Mouse (Mus musculus) forelimb bud, embryonic 11.5 days (tissue): ENCODE measurements at regions not wholly inside any gene's neighbourhood (a gene's known extent, or its start where the extent isn't known, plus 50 kb on each side); places are given as distances from the start of the nearest gene placed in this dataset.
"Not testable (repeated sequence)": the region's sequence is repeated elsewhere in the genome, so short reads cannot be mapped to it uniquely, and the experiment has no call there.

ENCODE experiments used
- DNase-seq: peaks from one replicate; pipeline ENCODE4 v3.0.0-alpha.2; 2012; ENCODE audit warnings: low read depth, low spot score

GRCm38 (mm10) chr1:150160314-150160713 is 60.5 kb downstream of the Ptgs2 start:
- no peak for DNase-seq

- DNase-seq = peak; percentile 58
Measured at GRCm38 (mm10) chr1:150164890-150165596, 65.2 kb downstream of the Ptgs2 start.

DNA sequence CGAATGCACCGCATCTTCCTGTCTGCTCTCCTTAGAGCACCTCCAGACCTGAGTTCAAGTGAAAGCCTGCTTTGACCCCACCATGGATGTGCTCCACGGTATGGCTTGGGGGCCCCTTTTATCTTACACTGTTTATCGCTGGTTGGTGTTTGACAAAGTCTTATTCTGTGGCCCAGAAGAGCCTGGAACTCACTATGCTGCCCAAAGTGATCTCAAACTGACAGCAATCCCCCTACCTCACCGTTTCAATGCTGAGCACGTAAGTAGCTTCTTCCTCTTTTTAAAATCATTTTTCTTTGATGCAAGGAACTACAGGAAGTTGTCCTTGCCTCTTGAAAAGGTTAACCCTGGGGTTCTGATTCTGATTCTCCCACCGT is 65.8 kb downstream of the Ptgs2 start:
- DNase-seq = no peak

GRCm38 (mm10) chr1:150167172-150167571 is 67.3 kb downstream of the Ptgs2 start:
- no peak for DNase-seq

GRCm38 (mm10) chr1:150174204-150174603 is 74.4 kb downstream of the Ptgs2 start:
- DNase-seq = no peak

GRCm38 (mm10) chr1:150177029-150177740 is 77.4 kb downstream of the Ptgs2 start:
- no peak for DNase-seq

DNA sequence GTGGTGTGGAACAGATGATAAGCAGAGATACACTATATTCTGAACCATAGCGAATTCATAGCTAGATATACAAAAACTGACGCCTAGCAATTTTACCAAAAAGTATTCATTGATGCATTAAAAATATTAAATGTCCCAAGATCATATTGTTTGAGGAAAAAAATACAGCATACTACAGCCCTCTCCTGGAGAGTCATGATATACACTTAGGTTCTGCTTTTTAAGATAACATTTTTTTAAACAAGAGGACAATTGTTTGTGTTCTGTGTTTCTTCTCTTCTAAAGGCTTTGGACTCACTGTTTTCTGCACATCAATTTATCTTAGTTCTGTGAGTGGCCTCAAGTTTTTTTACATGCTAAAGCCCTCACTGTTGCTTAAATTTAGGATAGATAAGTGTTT is 102.2 kb downstream of the Ptgs2 start:
- no peak for DNase-seq

- DNase-seq = no peak
Measured at GRCm38 (mm10) chr1:150212454-150212853, 106.8 kb upstream of the Pdc start.

- no peak for DNase-seq
Measured at GRCm38 (mm10) chr1:150216672-150217071, 102.5 kb upstream of the Pdc start.

GRCm38 (mm10) chr1:150218802-150219201 is 100.4 kb upstream of the Pdc start:
- no peak for DNase-seq

GRCm38 (mm10) chr1:150225529-150225928 is 93.7 kb upstream of the Pdc start:
- DNase-seq = no peak

- DNase-seq = not testable (repeated sequence)
Measured at GRCm38 (mm10) chr1:150239504-150239903, 79.7 kb upstream of the Pdc start.

DNA sequence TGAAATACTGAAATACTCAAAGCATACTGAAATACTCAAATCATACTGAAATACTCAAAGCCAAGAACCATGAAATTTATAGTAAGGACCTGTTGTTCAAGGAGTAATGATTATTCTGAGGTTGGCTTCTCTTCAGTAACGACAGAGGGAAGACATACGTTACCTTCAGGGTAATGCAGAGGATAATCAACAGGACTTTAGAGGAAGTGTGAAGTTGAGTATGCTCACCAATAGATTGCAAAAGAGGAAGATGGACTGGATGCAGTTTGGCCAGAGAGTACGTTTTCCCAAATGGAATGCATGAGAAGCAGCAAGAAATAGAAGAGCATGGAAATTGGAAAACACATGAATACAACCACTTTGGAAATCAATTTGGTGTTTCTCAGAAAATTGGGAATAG is 79.1 kb upstream of the Pdc start:
- no peak for DNase-seq

- DNase-seq = no peak
Measured at GRCm38 (mm10) chr1:150241153-150241552, 78.1 kb upstream of the Pdc start.

DNA sequence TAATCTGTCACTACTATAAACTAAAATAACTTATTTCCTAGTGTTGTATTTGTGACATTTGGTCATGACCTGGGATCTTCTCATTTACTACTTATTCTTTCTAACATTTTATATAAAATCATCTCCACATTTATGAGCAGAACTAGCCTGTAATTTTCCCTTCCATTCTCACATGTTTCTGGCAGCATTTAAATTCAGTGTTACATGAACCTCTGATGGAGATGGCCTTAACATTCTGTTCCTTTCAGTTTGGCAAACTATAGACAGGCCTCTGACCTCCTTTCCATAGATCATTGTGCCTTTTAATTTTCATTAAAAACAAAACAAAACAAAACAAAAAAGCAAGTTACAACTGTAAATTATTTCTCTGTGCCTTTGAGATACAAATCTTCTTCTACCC is 77.1 kb upstream of the Pdc start:
- DNase-seq = no peak

DNA sequence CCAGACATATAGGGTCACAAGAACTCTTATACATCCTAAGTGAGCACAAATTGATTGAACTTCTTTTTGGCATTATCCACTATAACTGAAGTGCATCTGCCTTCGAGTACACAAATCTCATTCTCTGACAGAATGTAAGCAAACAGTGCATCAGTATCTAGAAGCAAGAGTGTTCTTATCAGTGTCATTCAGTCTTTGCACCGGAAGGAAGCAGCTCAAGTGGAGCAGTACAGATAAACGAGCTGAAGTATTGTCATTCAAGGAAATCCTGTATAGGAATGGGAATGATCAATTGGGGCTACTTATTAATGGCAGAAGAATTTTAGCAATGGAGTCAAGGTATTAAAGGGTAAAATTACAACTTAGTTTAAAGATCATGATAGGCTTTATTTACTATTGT is 74.3 kb upstream of the Pdc start:
- DNase-seq = no peak

DNA sequence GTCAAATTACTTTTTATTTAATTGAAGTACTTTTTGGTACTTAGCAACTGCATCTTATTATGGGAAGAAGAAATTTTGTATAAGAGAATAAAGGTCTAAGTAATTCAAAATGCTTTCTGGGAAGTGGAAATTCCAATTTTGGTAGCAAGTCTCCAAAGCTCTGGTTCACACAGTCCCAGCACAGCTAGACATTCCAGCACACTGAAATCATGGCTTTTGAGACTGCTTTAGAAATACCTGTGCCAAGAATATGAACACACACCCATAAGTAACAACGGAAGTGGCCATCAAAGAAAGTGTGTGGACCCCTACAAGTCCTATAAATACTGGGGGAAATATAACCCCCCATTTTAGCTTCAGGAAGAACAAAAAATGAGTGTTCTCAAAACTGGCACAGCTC is 67.8 kb upstream of the Pdc start:
- no peak for DNase-seq

DNA sequence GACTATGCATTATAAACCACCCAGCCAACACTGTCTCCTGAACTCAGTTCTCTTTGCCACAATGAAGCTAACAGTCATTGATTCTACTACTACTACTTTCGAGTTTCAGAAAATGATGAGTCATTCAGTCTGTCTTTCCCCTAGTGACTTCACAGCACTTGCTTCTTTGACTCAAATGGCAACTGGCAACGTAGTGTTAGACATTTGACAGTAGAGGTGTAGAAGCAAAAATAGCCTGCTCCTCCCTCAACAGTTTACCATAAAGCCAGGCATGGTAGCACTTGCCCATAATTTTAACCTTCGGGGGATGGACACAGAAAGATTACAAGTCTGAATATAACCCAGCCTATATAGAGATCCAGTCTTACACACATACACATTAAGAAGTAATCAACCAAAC is 67.3 kb upstream of the Pdc start:
- no peak for DNase-seq

GRCm38 (mm10) chr1:150257596-150257995 is 61.6 kb upstream of the Pdc start:
- peak; percentile 18 for DNase-seq

DNA sequence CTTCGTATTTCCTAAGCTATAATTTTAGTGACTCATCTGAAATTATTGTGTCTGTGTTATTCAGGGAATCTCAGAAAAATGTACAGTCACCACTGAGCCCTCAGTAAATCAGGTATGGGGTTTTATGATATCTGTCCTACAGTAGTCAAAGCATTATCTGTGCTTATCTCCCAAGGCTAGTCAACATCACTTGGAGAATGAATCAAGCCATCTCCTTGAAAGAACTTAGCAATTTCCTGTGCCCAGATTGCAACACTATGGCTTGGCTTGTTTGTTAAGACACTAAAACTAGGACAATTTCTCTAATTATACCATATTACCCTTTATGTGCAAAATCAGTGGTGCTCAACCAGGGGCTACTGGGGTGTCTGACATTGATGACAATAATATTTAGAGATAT is 58.9 kb upstream of the Pdc start:
- no peak for DNase-seq

DNA sequence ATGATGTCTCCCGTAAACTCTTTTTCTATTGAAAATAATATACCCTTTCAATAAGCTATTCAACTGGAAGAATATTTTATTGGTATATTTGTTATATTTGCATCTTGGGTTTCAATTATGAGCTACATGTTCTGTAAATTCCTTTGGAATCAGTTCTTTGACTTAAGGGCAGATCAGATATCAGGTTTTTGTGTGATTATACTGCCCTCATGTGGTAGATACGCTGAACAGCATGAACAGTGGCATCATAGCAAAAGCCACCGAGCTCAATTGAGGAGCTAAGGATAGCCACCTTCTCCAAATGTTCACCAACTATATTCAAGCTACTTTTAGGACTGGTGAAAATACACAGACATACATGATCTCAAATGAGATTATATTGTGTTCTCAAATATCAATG is 52.7 kb upstream of the Pdc start:
- peak; percentile 63 for DNase-seq

DNA sequence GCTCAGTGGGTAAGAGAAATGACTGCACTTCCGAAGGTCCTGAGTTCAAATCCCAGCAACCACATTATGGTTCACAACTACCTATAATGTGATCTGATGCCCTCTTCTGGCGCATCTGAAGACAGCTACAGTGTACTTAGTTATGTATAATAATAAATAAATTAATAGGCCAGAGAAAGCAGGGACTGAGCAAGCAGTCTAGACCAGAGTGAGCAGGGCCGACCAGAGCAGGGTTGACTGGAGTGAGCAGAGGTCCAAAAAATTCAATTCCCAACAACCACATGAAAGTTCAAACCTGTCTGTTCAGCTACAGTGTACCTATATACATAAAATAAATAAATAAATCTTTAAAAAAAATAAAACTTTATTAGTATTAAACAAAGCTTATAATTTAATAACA is 52.2 kb upstream of the Pdc start:
- no peak for DNase-seq
